Mouse (Mus musculus) activated CD4-positive, CD25-positive, alpha-beta regulatory T cell, adult 4 months (primary cell): ENCODE results near the gene Bbs12. TPM values are rescaled to one million over a fixed set of nuclear protein-coding genes. Genes with fewer than 3 reads are reported as not detected.
A peak's percentile ranks its signal among the peaks of the same experiment; 100 is the strongest.

Experiments used
- ATAC-seq: one replicate; pipeline ENCODE4 v1.8.0; 2017
- polyA plus RNA-seq, 2 experiments: library from polyadenylated mRNA; unstranded; fragments of 100-300 nt; shearing (Covaris generic); gene quantifications; one replicate each; pipeline ENCODE4 v1.2.1; 2017

Gene Bbs12
- polyA plus RNA-seq, 2 experiments from 2014 or later, result 5.8 to 6.6 TPM

DNA sequence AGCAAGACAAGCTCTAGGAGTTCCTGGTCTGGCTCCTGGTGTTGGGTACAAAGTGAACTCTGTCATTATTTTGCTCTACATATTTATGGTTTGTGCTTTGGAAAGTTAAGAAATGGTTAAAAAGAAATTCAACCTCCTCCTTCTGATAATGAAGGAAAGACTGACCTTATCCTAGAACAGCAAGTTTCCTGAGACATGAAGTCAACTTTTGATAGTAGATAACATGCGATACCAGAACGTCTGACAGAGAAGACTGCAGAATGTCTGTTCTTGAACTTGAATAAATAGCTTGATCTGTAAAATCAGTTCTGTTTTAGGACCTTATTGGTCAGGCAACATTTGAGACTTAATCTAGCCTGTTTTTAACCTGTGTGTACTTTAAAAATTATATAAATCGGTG is 14.3 kb downstream of the Bbs12 start:
- no peak for ATAC-seq

DNA sequence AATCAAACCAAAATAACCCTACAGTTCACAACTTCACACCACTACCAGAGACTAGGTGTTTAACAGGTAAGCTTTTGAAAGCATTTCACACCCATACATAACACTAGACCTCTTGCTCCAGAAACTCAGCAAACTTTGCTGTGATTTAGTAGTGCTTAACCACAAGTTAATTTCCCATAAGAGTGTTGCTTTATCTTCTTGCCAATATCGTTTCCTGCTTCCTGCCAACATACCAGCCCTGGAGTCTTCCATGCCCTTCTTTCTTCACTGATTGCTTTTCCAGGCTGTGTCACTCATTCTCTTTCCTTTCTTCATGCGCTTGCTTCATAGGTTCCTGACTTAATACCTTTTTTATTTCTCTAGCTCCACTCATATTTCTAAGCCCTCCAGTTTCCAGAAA is 16.1 kb downstream of the Bbs12 start:
- no peak for ATAC-seq

- no peak for ATAC-seq
Observed at GRCm38 (mm10) chr3:37329963-37330362, 17.6 kb downstream of the Bbs12 start.

- no peak for ATAC-seq
Observed at GRCm38 (mm10) chr3:37331999-37332449, 19.7 kb downstream of the Bbs12 start.

GRCm38 (mm10) chr3:37334053-37334452 is 21.7 kb downstream of the Bbs12 start:
- no peak for ATAC-seq

DNA sequence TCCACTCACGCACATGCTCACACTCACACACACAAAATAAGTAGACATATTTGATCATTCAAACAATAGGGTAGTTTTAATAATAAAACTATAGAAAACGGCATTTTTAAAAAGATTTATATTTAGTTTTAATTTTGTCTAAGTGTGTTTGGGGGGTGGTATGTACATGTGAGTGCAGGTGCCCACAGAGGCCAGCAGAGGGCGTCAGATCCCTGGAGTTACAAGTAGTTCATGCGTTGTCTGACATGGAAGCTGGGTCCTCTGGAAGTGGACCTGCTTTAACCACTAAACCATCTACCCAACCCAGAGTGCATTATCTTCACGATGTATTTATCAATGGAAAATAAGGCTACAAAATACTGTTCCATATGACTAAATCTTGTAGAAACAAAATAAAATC is 28.8 kb downstream of the Bbs12 start:
- no peak for ATAC-seq

- ATAC-seq, result no peak
Observed at GRCm38 (mm10) chr3:37342811-37343210, 30.5 kb downstream of the Bbs12 start.

DNA sequence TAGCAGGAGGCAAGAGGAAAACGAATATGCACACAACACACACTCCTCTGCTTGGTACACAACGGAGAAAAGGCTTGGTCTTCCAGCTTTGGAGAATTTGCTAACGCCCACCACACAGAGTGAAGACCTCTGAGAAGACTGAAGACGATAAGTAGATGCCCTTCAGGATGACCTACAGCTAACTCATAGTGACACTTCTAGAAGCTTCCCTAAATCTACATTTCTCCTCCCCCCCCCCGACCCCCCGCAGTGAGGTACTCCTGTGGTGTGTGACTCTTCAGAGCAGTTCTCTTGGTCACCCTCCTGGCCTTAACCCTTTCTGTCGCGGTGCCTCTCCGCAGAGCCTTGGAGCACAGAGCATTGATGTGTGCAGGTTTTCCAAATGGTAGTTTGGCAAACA is 35.3 kb downstream of the Bbs12 start:
- ATAC-seq, result no peak

DNA sequence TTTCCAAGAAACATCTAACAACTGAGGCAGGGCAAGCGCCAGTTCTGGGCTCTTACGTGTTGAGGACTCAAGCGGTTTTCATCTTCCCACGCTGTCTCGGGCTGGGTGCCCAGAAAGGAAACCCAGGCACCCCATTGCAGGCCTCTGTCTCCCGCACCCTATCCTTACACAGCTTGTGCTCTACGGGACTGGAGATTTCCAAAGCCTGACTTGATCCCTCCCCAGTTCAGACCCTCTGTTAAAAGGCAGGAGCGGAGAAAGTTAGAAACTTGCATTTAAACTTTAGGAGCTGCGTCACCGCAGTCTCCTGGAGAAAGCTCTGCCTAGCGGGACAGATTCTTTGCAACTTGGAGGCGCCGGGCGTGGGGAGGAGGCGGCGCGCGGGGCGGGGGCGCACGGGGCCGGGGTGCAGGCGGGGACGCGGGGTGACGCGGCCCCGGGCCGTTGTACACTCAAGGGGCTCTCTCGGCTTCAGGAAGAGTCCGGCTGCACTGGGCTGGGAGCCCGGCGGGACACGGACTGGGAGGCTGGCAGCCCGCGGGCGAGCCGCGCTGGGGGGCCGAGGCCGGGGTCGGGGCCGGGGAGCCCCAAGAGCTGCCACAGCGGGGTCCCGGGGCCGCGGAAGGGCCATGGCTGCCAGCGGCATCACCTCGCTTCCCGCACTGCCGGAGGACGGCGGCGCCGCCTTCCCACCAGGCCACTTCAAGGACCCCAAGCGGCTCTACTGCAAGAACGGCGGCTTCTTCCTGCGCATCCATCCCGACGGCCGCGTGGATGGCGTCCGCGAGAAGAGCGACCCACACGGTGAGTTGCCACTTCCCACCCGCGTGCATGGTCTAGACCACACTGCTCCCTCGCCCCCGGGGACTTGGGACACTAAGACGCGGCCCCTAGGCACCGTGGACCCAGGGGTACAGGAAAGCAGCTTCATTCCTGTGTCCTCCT is 36.1 kb downstream of the Bbs12 start, which contains the start of gene Fgf2:
TSS of gene Fgf2 (plus strand) at position 126 of the 945 bp plus-strand sequence.
- ATAC-seq, result peak; percentile 67

GRCm38 (mm10) chr3:37349166-37349548 is 36.8 kb downstream of the Bbs12 start:
- ATAC-seq, result peak; percentile 53

DNA sequence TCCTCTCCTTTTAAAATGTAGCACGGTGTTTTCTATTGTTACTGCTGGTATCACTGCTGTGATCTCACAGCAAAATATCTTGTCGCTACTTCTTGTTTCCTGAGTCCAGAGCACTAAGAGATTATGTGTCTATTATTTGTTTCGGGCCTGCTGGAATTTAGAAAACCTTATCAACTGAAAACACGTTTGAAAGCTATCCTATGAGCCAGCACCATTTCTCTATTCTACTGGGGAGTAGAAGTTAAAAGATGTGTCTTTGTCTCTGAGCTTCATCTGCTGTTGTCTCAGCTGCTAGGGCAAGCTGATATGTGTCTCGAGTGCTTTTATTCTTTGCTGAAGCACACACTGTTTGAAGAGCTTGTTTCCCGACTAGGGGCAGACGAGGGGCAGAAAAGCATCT is 38.0 kb downstream of the Bbs12 start:
- ATAC-seq, result no peak

- no peak for ATAC-seq
Observed at GRCm38 (mm10) chr3:37353951-37354481, 41.7 kb downstream of the Bbs12 start.

GRCm38 (mm10) chr3:37354737-37355136 is 42.4 kb downstream of the Bbs12 start:
- no peak for ATAC-seq

DNA sequence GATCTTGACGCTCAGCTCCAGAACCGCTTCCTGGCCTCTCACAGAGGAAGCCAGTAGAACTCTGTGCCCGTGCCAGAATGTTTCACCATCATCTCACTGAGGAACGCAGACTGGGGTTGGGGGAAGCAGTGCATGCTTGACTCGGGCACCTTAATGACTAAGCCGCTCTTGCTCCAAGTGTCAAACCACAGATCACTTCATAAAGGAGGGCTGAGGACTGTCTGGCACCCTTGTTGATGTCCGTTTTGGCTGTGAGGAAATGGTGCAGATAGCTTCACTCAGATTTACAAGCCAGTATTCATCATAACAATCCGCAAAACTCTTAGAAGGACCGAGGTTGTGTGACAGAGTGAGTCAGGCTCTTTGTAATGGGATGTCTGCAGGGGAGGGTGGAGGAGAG is 48.4 kb downstream of the Bbs12 start:
- ATAC-seq, result no peak

- ATAC-seq, result no peak
Observed at GRCm38 (mm10) chr3:37365144-37365543, 52.8 kb downstream of the Bbs12 start.

- no peak for ATAC-seq
Observed at GRCm38 (mm10) chr3:37365976-37366375, 53.6 kb downstream of the Bbs12 start.

DNA sequence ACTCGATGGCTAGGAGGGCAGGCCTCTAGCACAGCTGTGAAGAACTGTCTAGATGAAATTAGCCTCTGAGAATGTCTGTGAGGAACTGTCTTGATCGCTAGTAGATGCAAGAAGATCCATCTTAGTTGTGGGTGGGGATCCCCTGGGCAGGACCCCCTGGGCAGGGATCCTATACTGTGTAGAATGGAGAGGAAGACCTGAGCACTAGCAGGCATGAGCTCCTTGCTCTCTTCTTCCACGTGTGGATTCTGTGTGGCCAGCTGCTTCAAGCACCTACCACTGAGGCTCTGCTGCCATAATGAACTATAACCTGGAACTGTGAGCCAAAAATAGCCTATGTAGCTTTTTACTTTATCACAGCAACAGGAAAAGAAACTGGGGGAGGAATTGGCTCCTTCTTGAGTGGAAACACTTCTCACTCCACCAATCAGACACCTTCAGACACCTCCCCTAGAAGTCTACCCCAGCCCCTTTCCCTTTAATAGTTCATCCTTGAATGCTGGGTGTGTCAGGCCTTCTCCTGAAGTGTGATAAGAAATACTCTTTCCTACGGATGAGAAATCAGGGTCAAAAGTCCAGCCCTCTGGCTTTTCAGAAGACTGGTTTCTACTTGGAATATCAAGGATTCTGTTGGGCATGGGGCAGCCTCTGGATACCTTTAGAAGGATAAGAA is 54.2 kb downstream of the Bbs12 start:
- no peak for ATAC-seq

GRCm38 (mm10) chr3:37370407-37370806 is 58.1 kb downstream of the Bbs12 start:
- peak; percentile 59 for ATAC-seq

Other genes with a start within 250 kb of the Bbs12 start
- gene Adad1, start 249.0 kb upstream of the Bbs12 start, polyA plus RNA-seq, result not detected
- gene Il2, start 186.6 kb upstream of the Bbs12 start, polyA plus RNA-seq, result 1 to 10 TPM; 1.1 to 1.7 TPM
- gene Il21, start 79.9 kb upstream of the Bbs12 start, polyA plus RNA-seq, result under 1 TPM; 0.45 to 0.73 TPM
- gene Cetn4, start 154 bp downstream of the Bbs12 start, polyA plus RNA-seq, result under 1 TPM; 0.31 to 0.75 TPM
- under 1 TPM; 0.45 to 0.65 TPM for gene Fgf2, start 35.8 kb downstream of the Bbs12 start, polyA plus RNA-seq
- gene Spata5, start 107.3 kb downstream of the Bbs12 start, polyA plus RNA-seq, result 10 to 100 TPM; 24.6 to 30.7 TPM
- 10 to 100 TPM; 10.9 to 16.7 TPM for gene Nudt6, start 107.7 kb downstream of the Bbs12 start, polyA plus RNA-seq